Comparison of ENCODE assay signal across 17 mouse cellular contexts in genomic region chr10:16960971-16961370, GRCm38 (mm10).
"Had no signal": no experiment of that assay in that cellular context is flagged by ENCODE, and none has a peak within 500 bp of the region (broad histone marks: within the 10 kb centered on the region; RNA-seq: fewer than 3 reads in every experiment).

No protein-coding gene starts in this region.

- H3K27ac ChIP-seq: lung, embryonic 15.5 days; macrophage; midbrain, embryonic 13.5 days; midbrain, embryonic 15.5 days; neural tube, embryonic 12.5 days; stomach, embryonic 15.5 days; stomach, postnatal 0 days had no signal

- ATAC-seq: lung, postnatal 0 days; midbrain, embryonic 13.5 days; midbrain, embryonic 15.5 days had no signal

- H3K4me2 ChIP-seq: lung, embryonic 15.5 days; midbrain, embryonic 11.5 days; midbrain, embryonic 13.5 days; midbrain, embryonic 15.5 days; neural tube, embryonic 12.5 days; stomach, embryonic 15.5 days had no signal

- H3K9me3 ChIP-seq: lung, embryonic 15.5 days; megakaryocyte, embryonic 14.5 days; midbrain, embryonic 13.5 days; midbrain, embryonic 15.5 days; neural tube, embryonic 12.5 days; stomach, embryonic 15.5 days had no signal

- H3K4me1 ChIP-seq: lung, embryonic 15.5 days; megakaryocyte, embryonic 14.5 days; midbrain, embryonic 13.5 days; midbrain, embryonic 15.5 days; neural tube, embryonic 12.5 days; stomach, embryonic 15.5 days had no signal

- H3K4me3 ChIP-seq: lung, embryonic 15.5 days; megakaryocyte, embryonic 14.5 days; midbrain, embryonic 13.5 days; midbrain, embryonic 15.5 days; neural tube, embryonic 12.5 days; stomach, embryonic 15.5 days had no signal

- H3K27me3 ChIP-seq: lung, embryonic 15.5 days; megakaryocyte, embryonic 14.5 days; midbrain, embryonic 13.5 days; midbrain, embryonic 15.5 days; neural tube, embryonic 12.5 days; stomach, embryonic 15.5 days had no signal

- H3K36me3 ChIP-seq: lung, embryonic 15.5 days; midbrain, embryonic 13.5 days; midbrain, embryonic 15.5 days; neural tube, embryonic 12.5 days; stomach, embryonic 15.5 days had no signal

- DNase-seq: lung, adult 2 months; lung, postnatal 14 days; lung, postnatal 36 days; right cerebral cortex, postnatal 14 days; thymus, adult 2 months; thymus, postnatal 25 days; thymus, postnatal 4 days had no signal

- H3K9ac ChIP-seq: lung, embryonic 15.5 days; midbrain, embryonic 13.5 days; midbrain, embryonic 15.5 days; neural tube, embryonic 12.5 days; stomach, embryonic 15.5 days had no signal
